Mouse (Mus musculus) lung, embryonic 16.5 days (tissue): ENCODE results near the gene Taf9b. TPM values are rescaled to one million over a fixed set of nuclear protein-coding genes. Genes with fewer than 3 reads are reported as not detected.
"Not testable (repeated sequence)": the region's sequence is repeated elsewhere in the genome, so short reads cannot be mapped to it uniquely, and the experiment has no call there.

Experiments used
- ATAC-seq: fragments of 200-750 bp; cut with Nextera tagmentation; 2 replicates; pipeline ENCODE4 v1.8.0; 2017; ENCODE audit warnings: low read depth, mild to moderate bottlenecking, moderate library complexity
- H3K27ac ChIP-seq: fragments of 300-500 bp; sonication (generic); 2 replicates; pipeline ENCODE4 v1.5.1; 2014; ENCODE audit warnings: mild to moderate bottlenecking, control low read depth, low read length
- H3K27me3 ChIP-seq: fragments of 300-500 bp; sonication (generic); 2 replicates; pipeline ENCODE4 v1.6.1; 2014; ENCODE audit warnings: low read depth, low read length, mixed read lengths; ENCODE audit not compliant: control insufficient read depth, insufficient read depth
- H3K36me3 ChIP-seq: fragments of 300-500 bp; sonication (generic); 2 replicates; pipeline ENCODE4 v1.6.1; 2014; ENCODE audit warnings: low read length; ENCODE audit not compliant: control insufficient read depth, insufficient read depth
- H3K4me1 ChIP-seq: fragments of 300-500 bp; sonication (generic); replicated peaks from 2 replicates; pipeline ENCODE4 v1.6.1; 2014; ENCODE audit warnings: low read length, mixed read lengths; ENCODE audit not compliant: control insufficient read depth, insufficient read depth
- H3K4me2 ChIP-seq: fragments of 300-500 bp; sonication (generic); 2 replicates; pipeline ENCODE4 v1.6.1; 2014; ENCODE audit warnings: low read depth, low read length, control low read depth
- H3K4me3 ChIP-seq: fragments of 300-500 bp; sonication (generic); 2 replicates; pipeline ENCODE4 v1.5.1; 2014; ENCODE audit warnings: mild to moderate bottlenecking, low read length, control low read depth
- H3K9ac ChIP-seq: fragments of 300-500 bp; sonication (generic); 2 replicates; pipeline ENCODE4 v1.6.1; 2014; ENCODE audit warnings: low read length, control low read depth
- H3K9me3 ChIP-seq: fragments of 300-500 bp; sonication (generic); 2 replicates; pipeline ENCODE4 v1.6.1; 2016; ENCODE audit warnings: low read length; ENCODE audit not compliant: control insufficient read depth
- WGBS: fragments of 180-500 bp; shearing (Covaris S2); extraction: QIAGEN DNeasy Blood & Tissue Kit; methylation state at CpG from one replicate; pipeline ENCODE4 v1.1.7; 2014; 5-methylcytosine and 5-hydroxymethylcytosine counted together
- polyA plus RNA-seq: library from polyadenylated mRNA; unstranded; fragments of >200 nt; fragmentation: Nextera tagmentation; extraction: Ambion mirVana; gene quantifications from 2 replicates; pipeline ENCODE4 v1.2.1, GENCODE M21; 2015

Gene Taf9b
- polyA plus RNA-seq, result 13.3 and 14.7 TPM in 2 replicates

- Histone ChIP-seq H3K4me2 (peak within 1 kb of the TSS; percentile 49), H3K9ac (peak within 1 kb of the TSS; percentile 84), H3K4me3 (peak within 1 kb of the TSS; percentile 67), H3K27me3 (no peaks in the 10 kb centered on the region; the same call in 1 of the 2 replicates), H3K36me3 (no peaks in the 10 kb centered on the region), H3K9me3 (peaks cover 5% of the 10 kb centered on the region), H3K27ac (no peak within 1 kb of the TSS), H3K4me1 (no peaks in the 10 kb centered on the region)
- WGBS, result 89% methylated on average over 22 of the region's 25 CpGs
- no peak for ATAC-seq
These were observed at the start of gene Taf9b for GRCm38 (mm10) chrX:106221058-106221457. Taf9b (minus strand) TSS chrX:106221158.

- Histone ChIP-seq H3K36me3 (no peaks in the 10 kb centered on the region), H3K4me2 (no peak within 1 kb of the TSS), H3K27me3 (no peaks in the 10 kb centered on the region; the same call in 1 of the 2 replicates), H3K4me3 (no peak within 1 kb of the TSS), H3K27ac (no peak within 1 kb of the TSS), H3K9ac (no peak within 1 kb of the TSS), H3K4me1 (no peaks in the 10 kb centered on the region), H3K9me3 (no peaks in the 10 kb centered on the region)
- ATAC-seq, result no peak
- 81% methylated on average over 4 of the region's 4 CpGs for WGBS
These were observed 34.3 kb upstream of the Taf9b start, which contains the start of gene Fnd3c2 for GRCm38 (mm10) chrX:106255276-106255675. Fnd3c2 (minus strand) TSS chrX:106255376.

GRCm38 (mm10) chrX:106219171-106220032, 1.6 kb downstream of the Taf9b start:
- H3K9me3 ChIP-seq, result peaks cover 5% of the 10 kb centered on the region
- no peaks in the 10 kb centered on the region for H3K36me3 ChIP-seq
- H3K9ac ChIP-seq, result peak overlapping the region; percentile 84
- H3K4me3 ChIP-seq, result peak overlapping the region; percentile 67
- H3K27ac ChIP-seq, result peak overlapping the region; percentile 57
- peak; percentile 97 for ATAC-seq
- H3K4me1 ChIP-seq, result no peaks in the 10 kb centered on the region
- peak overlapping the region; percentile 49 for H3K4me2 ChIP-seq
- no peaks in the 10 kb centered on the region for H3K27me3 ChIP-seq
- WGBS, result 13% methylated on average over 58 of the region's 60 CpGs

DNA sequence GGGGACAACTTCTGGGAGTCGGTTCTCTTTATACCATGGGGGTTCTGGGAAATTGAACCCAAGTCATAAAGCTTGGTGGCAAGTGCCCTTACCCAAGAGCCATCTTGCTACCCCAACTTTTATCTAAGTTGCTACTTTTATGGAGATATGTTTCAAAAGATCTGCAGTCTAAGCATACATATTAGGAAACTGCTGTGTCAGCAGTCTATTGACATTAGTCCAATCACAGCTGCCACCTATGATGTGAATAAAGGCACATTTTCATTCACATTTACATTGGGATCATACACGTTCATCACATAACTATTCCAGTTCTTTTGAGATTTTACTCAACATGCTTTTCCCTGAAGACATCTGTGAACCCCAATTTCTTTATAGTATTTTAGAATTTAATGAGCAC, 11.9 kb downstream of the Taf9b start:
- Histone ChIP-seq H3K9me3 (no peaks in the 10 kb centered on the region), H3K4me3 (no peak overlapping the region), H3K27me3 (no peaks in the 10 kb centered on the region), H3K4me2 (no peak overlapping the region), H3K36me3 (peaks cover 2% of the 10 kb centered on the region; the same call in 1 of the 2 replicates), H3K27ac (no peak overlapping the region), H3K4me1 (no peaks in the 10 kb centered on the region), H3K9ac (no peak overlapping the region)
- WGBS, result 74% methylated on average over 2 of the region's 2 CpGs
- ATAC-seq, result no peak

GRCm38 (mm10) chrX:106198904-106199303, 22.1 kb downstream of the Taf9b start:
- H3K36me3 ChIP-seq, result peaks cover 19% of the 10 kb centered on the region
- H3K4me3 ChIP-seq, result no peak overlapping the region
- H3K9ac ChIP-seq, result no peak overlapping the region
- H3K9me3 ChIP-seq, result no peaks in the 10 kb centered on the region
- H3K27me3 ChIP-seq, result no peaks in the 10 kb centered on the region
- H3K4me2 ChIP-seq, result no peak overlapping the region
- 79% methylated on average over 5 of the region's 5 CpGs for whole genome bisulfite sequencing
- H3K4me1 ChIP-seq, result no peaks in the 10 kb centered on the region
- ATAC-seq, result no peak
- H3K27ac ChIP-seq, result no peak overlapping the region

GRCm38 (mm10) chrX:106197308-106197707, 23.6 kb downstream of the Taf9b start:
- no peak overlapping the region for H3K4me2 ChIP-seq
- H3K9ac ChIP-seq, result no peak overlapping the region
- no peak for ATAC-seq
- H3K27ac ChIP-seq, result no peak overlapping the region
- H3K27me3 ChIP-seq, result no peaks in the 10 kb centered on the region
- no peaks in the 10 kb centered on the region for H3K9me3 ChIP-seq
- no peak overlapping the region for H3K4me3 ChIP-seq
- H3K36me3 ChIP-seq, result peaks cover 17% of the 10 kb centered on the region
- 61% methylated on average over 5 of the region's 5 CpGs for WGBS
- H3K4me1 ChIP-seq, result no peaks in the 10 kb centered on the region

DNA sequence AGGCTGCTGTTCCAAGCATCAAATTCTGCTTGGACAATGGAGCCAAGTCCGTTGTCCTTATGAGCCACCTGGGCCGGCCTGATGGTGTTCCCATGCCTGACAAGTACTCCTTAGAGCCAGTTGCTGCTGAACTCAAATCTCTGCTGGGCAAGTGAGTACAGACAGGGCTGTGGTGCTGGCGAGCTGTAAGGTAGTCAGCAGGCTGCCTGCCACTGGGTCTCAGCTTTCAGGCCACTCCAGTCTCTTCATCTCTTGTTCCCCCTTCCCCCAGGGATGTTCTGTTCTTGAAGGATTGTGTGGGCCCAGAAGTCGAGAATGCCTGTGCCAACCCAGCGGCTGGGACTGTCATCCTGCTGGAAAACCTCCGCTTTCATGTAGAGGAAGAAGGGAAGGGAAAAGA, 26.6 kb downstream of the Taf9b start:
- H3K4me3 ChIP-seq, H3K4me2 ChIP-seq, H3K36me3 ChIP-seq, H3K9ac ChIP-seq, H3K27ac ChIP-seq, H3K4me1 ChIP-seq, H3K9me3 ChIP-seq, ATAC-seq, H3K27me3 ChIP-seq: not testable (repeated sequence)
- WGBS, result 69% methylated on average over 6 of the region's 6 CpGs

DNA sequence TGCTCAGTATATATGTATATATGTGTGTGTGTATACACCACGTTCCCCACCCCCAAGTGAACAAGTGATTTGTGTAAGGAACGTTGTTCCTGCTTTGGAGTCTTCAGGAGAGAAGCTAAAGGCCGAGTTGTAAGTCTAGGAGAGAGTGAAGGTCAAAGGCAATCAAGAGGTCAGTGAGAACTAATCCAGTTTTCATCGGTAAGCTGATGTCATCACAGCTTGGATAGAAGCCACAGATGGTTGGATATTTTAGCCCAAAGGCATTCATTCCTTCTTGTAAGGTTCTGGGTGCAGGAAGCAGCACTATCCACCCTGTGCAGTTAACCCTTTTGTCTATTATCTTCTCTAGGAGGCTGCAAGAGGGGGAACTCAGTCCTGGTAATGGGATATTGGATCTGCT, 30.9 kb downstream of the Taf9b start:
- H3K9ac ChIP-seq, result no peak overlapping the region
- no peaks in the 10 kb centered on the region for H3K9me3 ChIP-seq
- H3K4me1 ChIP-seq, result peaks cover 16% of the 10 kb centered on the region
- ATAC-seq, result no peak
- no peaks in the 10 kb centered on the region for H3K36me3 ChIP-seq
- no peaks in the 10 kb centered on the region for H3K27me3 ChIP-seq
- H3K4me2 ChIP-seq, result no peak overlapping the region
- no peak overlapping the region for H3K4me3 ChIP-seq
- no peak overlapping the region for H3K27ac ChIP-seq
- 39% methylated on average over 4 of the region's 4 CpGs for WGBS

- H3K27ac ChIP-seq, result no peak overlapping the region
- no peaks in the 10 kb centered on the region for H3K9me3 ChIP-seq
- no peak for ATAC-seq
These were observed 31.6 kb downstream of the Taf9b start for GRCm38 (mm10) chrX:106189356-106189755.

More at GRCm38 (mm10) chrX:106189356-106189755, 31.6 kb downstream of the Taf9b start:
- WGBS, result 58% methylated on average over 5 of the region's 5 CpGs
- peak overlapping the region; percentile 56 for H3K4me3 ChIP-seq
- H3K4me1 ChIP-seq, result peaks cover 16% of the 10 kb centered on the region
- no peaks in the 10 kb centered on the region for H3K27me3 ChIP-seq
- peak overlapping the region; percentile 74; the same call in 1 of the 2 replicates for H3K4me2 ChIP-seq
- no peaks in the 10 kb centered on the region for H3K36me3 ChIP-seq
- H3K9ac ChIP-seq, result 0 out of 2 replicates have a peak overlapping the region, but pooled peaks have one; percentile 11
